Mouse (Mus musculus) yolk sac, embryonic 10.5 days (tissue): ENCODE results near the gene Rab27a.
"Not testable (repeated sequence)": the region's sequence is repeated elsewhere in the genome, so short reads cannot be mapped to it uniquely, and the experiment has no call there.

ENCODE experiments used
- DNase-seq: peaks from one replicate; pipeline ENCODE4 v3.0.0-alpha.2; 2017; ENCODE audit warnings: low spot score

Rab27a gene

GRCm38 (mm10) chr9:73045711-73046110 lies 1.1 kb downstream of the Rab27a start:
- no peak for DNase-seq

GRCm38 (mm10) chr9:73047906-73048305 lies 3.3 kb downstream of the Rab27a start:
- DNase-seq = no peak

- no peak for DNase-seq
Observed at GRCm38 (mm10) chr9:73048927-73049326, 4.3 kb downstream of the Rab27a start.

GRCm38 (mm10) chr9:73049833-73050232 lies 5.2 kb downstream of the Rab27a start:
- DNase-seq = no peak

GRCm38 (mm10) chr9:73050606-73051005 lies 6.0 kb downstream of the Rab27a start:
- no peak for DNase-seq

- DNase-seq = no peak
Observed at GRCm38 (mm10) chr9:73055441-73055911, 10.8 kb downstream of the Rab27a start.

GRCm38 (mm10) chr9:73059224-73059623 lies 14.6 kb downstream of the Rab27a start:
- no peak for DNase-seq

- no peak for DNase-seq
Observed at GRCm38 (mm10) chr9:73063621-73064290, 19.1 kb downstream of the Rab27a start.

- DNase-seq = peak; percentile 29
Observed at GRCm38 (mm10) chr9:73067086-73067485, 22.4 kb downstream of the Rab27a start.

GRCm38 (mm10) chr9:73068230-73068679 lies 23.6 kb downstream of the Rab27a start:
- peak; percentile 36 for DNase-seq

- DNase-seq = peak; percentile 45
Observed at GRCm38 (mm10) chr9:73068688-73069087, 24.0 kb downstream of the Rab27a start.

- no peak for DNase-seq
Observed at GRCm38 (mm10) chr9:73070971-73071659, 26.5 kb downstream of the Rab27a start.

GRCm38 (mm10) chr9:73072426-73072825 lies 27.8 kb downstream of the Rab27a start:
- no peak for DNase-seq

GRCm38 (mm10) chr9:73073169-73073568 lies 28.5 kb downstream of the Rab27a start:
- no peak for DNase-seq

GRCm38 (mm10) chr9:73079349-73079748 lies 34.7 kb downstream of the Rab27a start:
- DNase-seq = not testable (repeated sequence)

GRCm38 (mm10) chr9:73079801-73080325 lies 35.2 kb downstream of the Rab27a start:
- DNase-seq = no peak

GRCm38 (mm10) chr9:73082291-73083000 lies 37.8 kb downstream of the Rab27a start:
- no peak for DNase-seq

- no peak for DNase-seq
Observed at GRCm38 (mm10) chr9:73083956-73084355, 39.3 kb downstream of the Rab27a start.

- DNase-seq = no peak
Observed at GRCm38 (mm10) chr9:73085845-73086244, 41.2 kb downstream of the Rab27a start.

- no peak for DNase-seq
Observed at GRCm38 (mm10) chr9:73087121-73087520, 42.5 kb downstream of the Rab27a start.

GRCm38 (mm10) chr9:73087581-73087980 lies 42.9 kb downstream of the Rab27a start:
- no peak for DNase-seq

GRCm38 (mm10) chr9:73089222-73089920 lies 44.7 kb downstream of the Rab27a start:
- DNase-seq = no peak
